Mouse (Mus musculus) A20 (cell line): ENCODE measurements around the gene Nceh1.
A peak's percentile ranks its signal among the peaks of the same experiment; 100 is the strongest.

ENCODE experiments used
- DNase-seq: peaks from one replicate; pipeline ENCODE4 v3.0.0-alpha.2; 2011; ENCODE audit warnings: low read depth, low spot score

Nceh1 gene

GRCm38 (mm10) chr3:27283071-27283713 lies 100.4 kb downstream of the Nceh1 start:
- DNase-seq: no peak

GRCm38 (mm10) chr3:27283796-27284195 lies 101.0 kb downstream of the Nceh1 start:
- no peak for DNase-seq

- peak; percentile 18 for DNase-seq
These were observed 101.5 kb downstream of the Nceh1 start for GRCm38 (mm10) chr3:27284227-27284626.

- DNase-seq: no peak
These were observed 102.3 kb downstream of the Nceh1 start for GRCm38 (mm10) chr3:27285072-27285471.

GRCm38 (mm10) chr3:27288301-27288700 lies 105.5 kb downstream of the Nceh1 start:
- no peak for DNase-seq

- no peak for DNase-seq
These were observed 106.1 kb downstream of the Nceh1 start for GRCm38 (mm10) chr3:27288909-27289308.

GRCm38 (mm10) chr3:27290285-27290684 lies 107.5 kb downstream of the Nceh1 start:
- DNase-seq: no peak

GRCm38 (mm10) chr3:27290945-27291344 lies 108.2 kb downstream of the Nceh1 start:
- DNase-seq: peak; percentile 40

- peak; percentile 44 for DNase-seq
These were observed 108.6 kb downstream of the Nceh1 start for GRCm38 (mm10) chr3:27291411-27291810.

- no peak for DNase-seq
These were observed 111.0 kb downstream of the Nceh1 start for GRCm38 (mm10) chr3:27293645-27294385.

GRCm38 (mm10) chr3:27300451-27300850 lies 117.7 kb downstream of the Nceh1 start:
- no peak for DNase-seq

GRCm38 (mm10) chr3:27302339-27303022 lies 119.7 kb downstream of the Nceh1 start:
- DNase-seq: no peak

GRCm38 (mm10) chr3:27306815-27307214 lies 124.0 kb downstream of the Nceh1 start:
- no peak for DNase-seq

- no peak for DNase-seq
These were observed 128.2 kb downstream of the Nceh1 start for GRCm38 (mm10) chr3:27310973-27311372.

GRCm38 (mm10) chr3:27311475-27311874 lies 128.7 kb downstream of the Nceh1 start:
- DNase-seq: no peak

- DNase-seq: peak; percentile 16
These were observed 131.9 kb downstream of the Nceh1 start for GRCm38 (mm10) chr3:27314506-27315164.

- peak; percentile 75 for DNase-seq
These were observed 134.0 kb downstream of the Nceh1 start, which contains the start of gene Tnfsf10 for GRCm38 (mm10) chr3:27316559-27317287. Tnfsf10 (plus strand) TSS chr3:27317028.

GRCm38 (mm10) chr3:27317288-27318024 lies 134.7 kb downstream of the Nceh1 start:
- no peak for DNase-seq

- no peak for DNase-seq
These were observed 136.9 kb downstream of the Nceh1 start for GRCm38 (mm10) chr3:27319650-27320049.
